Mouse (Mus musculus) urinary bladder, postnatal 4 days (tissue): ENCODE measurements around the gene Afap1l2.

Experiments
- DNase-seq, 2 experiments: peaks; one replicate each; pipeline ENCODE4 v3.0.0; 2021 to 2022; ENCODE audit warnings: low spot score in 2 of 2

Afap1l2 gene

DNA sequence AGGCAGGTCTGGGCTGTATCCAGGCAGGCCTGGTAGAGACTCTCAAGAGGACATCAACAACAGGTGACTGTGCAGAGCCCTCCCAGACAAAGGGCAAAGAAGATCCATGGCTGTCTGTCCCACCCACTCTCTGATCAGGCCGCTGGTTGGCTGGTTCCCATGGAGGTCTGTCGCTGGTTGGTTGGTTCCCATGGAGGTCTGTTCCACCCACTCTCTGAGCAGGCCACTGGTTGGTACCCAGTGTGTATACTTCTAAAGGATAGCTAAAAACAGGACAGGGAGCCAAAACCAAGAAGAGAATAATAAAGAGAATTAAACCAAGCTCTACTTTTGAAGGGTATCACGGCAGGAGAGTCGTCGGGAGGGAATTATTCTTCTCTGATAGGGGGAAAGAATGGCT, 31.5 kb downstream of the Afap1l2 start:
- no peak for DNase-seq

DNA sequence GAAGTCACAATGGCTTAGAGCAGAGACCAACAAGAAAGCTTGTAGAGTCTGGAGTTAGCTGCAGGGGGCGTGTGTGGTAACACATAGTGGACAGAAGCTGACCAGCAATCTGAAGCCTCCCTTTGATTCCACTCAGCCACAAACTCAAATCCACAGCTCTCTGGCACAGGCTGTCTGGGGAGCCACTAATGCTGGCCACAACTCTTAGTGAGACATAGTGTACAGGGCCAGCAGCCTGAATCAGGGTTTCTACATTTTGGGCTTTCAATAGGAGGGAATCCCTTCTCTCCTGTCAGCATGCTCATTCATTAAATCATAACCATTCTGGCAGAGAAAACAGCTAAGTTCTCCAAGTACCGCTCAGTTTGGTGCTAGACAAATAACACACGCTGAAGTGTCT, 32.5 kb downstream of the Afap1l2 start:
- no peak for DNase-seq

DNA sequence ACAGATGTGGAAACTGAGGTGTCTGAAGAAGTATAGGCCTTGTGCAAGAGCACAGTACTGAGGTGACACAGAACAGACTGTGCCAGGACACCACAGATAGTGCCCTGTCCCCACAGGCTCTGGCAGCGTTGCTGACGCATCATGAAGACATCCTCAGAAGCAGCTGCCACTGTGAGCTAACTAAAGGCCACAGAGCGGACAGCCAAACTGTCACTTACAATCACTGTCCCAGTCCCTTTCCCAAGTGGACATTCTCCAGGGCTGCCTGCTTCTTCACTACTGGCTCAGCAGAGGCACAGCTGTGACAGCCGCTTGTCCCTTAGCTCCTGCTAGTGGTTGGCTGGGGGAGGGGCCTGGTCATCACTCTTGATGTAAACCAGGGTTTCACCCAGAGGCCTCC, 33.9 kb downstream of the Afap1l2 start:
- no peak for DNase-seq

DNA sequence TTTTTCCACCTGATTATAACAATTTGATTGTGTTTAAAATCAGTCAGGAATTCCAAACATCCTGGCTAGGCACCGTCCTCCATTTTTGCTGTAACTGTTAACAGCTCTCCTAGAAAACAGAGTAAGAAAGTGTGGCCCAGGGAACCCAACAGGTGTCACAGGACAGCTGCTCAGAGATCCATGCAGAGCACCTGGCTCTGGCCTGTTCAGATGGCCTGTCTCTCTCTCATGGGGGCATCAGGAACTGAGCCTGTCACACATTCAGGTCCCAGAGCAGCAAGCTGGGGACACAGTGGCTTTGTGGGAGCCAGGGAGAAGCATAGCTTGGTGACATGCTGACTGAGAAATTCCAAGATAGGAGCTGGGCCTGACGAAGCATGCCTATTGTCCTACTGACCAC, 35.3 kb downstream of the Afap1l2 start:
- no peak for DNase-seq

DNA sequence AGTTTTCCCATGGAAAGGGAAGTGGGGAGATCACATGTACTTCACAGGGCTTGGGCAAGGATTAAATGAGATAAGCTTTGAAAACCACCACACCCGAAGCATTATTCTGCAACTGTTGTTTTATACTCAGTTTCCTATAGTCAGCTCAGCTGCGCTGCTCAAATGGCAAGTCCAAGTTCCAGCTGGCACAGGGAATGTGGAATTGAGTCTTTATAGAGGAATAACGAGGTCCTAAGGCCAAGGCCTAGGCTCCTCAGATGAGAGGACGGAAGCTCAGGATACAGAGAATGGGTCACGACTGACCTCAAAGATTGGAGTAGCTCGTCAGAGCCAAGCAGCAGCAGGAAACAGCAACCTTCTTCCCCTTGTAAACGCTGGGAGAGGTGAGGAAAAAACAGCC, 36.7 kb downstream of the Afap1l2 start:
- DNase-seq: no peak

DNA sequence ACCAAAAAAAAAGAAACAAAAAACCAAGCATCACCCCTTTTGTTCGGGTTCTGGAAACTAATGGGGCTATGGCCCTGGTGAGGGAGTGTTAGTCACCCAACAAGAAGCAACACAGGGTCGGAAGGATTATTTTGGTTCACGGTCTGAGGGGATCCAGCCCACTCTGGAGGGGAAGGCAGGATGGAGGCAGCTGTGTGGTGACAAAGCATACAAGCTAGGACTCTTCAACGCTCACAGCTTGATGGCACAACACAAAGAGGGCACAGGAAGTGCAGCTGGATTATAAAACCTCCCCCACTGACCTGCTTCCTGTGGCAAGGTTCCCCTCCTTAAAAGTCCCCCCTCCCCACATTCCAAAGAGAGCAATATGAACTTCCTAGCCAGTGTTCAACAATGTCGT, 44.2 kb downstream of the Afap1l2 start:
- no peak for DNase-seq

DNA sequence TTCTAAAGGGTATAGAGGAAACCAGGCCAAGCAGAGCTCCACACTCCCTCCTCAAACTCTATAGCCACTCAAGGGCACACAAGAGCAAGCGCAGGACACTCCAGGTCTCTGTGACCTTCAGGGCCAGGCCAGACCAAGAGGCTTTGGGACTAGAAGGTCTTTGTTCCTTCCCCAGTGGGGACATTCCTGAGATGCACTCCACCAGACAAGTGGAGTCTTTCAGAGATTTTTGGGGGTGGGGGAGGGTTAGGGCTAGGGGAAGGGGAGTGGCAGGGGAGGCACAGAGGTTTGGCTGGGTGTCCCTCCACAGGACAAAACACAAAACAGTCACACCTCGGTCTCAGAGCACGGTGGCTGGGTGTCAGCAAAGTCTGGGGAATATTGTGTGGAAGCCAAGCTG, 48.4 kb downstream of the Afap1l2 start:
- DNase-seq: no peak

DNA sequence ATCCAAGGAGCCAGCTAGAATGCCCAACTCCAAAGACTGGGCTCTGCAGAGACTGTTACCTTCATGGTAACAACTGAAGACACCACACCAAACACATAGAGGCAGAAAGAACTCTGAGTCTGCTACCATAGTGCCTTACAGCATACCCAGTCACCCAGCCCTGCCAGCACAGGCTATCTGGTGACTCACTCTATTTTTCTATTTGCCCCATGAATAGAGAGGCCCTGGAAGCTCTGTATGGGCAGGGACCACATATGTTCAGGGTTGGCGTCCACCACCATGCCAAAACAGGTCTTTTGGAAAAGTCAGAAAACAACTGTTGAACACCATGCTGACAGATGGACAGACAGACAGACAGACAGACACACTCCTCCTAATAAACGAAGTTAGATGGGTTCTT, 49.0 kb downstream of the Afap1l2 start:
- no peak for DNase-seq

DNA sequence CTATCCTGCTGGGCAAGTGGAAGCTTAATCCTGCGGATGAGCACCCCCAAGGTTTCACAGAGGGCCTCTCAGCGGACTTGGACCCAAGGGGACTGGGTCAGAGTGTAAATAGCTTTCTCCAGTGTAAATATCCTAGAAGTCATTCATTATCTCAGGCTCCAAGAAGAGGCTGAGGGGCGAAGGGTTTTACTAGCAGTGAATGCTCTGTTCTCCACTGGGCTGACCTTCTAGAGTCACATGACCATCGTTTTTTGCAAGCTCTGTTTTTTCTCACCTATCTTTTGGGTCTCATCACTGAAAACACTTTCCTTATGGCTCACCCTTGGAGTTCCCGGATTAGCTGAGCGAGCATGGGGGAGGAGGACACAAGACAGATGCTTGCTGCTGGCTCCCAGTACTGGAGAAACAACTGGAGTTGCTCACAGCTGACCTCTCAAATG, 49.4 kb downstream of the Afap1l2 start:
- DNase-seq: peak in 1 of 2 experiments; percentile 43

DNA sequence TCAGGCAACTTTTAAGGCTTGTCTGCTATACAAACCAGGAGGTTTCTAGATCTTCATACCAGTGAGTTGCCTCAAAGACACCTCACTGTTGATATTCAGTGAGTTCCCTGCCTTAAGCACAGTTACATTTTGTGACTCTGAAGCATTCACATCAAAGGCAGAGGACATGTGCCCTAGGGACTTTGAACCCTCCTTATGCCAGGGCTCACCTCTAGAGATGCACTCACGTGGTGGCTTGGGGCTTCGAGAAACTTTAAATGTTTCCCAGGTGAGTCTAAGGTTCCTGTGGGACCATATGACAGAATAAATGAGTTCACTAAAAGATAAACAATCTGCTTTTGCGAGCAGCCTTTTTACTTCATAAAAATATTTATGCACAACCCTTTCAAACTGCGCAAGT, 50.0 kb downstream of the Afap1l2 start:
- no peak for DNase-seq

DNA sequence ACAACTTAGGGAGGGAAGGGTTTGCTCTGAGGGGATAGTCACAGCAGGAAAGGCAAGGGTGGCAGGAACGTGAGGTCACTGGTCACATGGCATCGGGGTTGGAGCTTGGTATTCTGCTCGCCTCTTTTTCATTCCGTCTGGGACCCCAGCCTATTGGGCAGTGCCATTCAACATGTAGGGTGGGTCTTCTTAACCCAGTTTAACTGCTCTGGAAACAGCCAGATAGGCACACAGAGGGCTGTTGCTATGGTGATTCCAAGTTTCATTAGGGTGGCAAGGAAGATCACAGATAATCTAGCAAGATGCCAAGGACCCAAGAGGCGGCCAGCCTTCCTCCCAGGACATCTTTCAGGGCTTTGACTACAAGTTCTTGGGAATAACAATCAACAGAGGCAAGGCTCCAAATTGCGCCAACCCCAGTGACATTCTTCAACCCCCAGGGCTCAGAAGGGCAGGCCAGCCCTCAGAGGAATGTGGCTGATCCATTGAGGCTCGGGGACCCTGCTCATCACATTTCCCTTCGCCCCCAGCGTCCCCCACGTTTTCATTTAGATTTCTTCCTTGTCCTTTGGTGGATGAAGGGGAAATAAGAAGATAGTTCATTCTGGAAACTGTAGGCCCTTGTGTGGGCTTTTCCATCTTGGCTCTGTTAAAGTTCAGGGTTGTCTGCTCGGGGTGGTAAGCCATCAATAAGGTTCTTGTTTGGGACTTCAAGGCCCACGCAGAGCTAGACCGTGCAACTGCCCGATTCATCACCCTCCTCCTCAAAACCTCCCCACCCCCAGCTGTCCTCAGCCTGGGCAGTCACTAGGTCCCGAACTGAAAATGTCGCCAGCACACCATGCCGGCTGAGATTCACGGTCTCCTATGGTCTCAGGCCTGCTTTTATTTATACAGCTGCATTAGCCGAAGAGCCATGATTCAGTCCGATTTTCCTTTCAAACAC, 52.2 kb downstream of the Afap1l2 start:
- no peak for DNase-seq

DNA sequence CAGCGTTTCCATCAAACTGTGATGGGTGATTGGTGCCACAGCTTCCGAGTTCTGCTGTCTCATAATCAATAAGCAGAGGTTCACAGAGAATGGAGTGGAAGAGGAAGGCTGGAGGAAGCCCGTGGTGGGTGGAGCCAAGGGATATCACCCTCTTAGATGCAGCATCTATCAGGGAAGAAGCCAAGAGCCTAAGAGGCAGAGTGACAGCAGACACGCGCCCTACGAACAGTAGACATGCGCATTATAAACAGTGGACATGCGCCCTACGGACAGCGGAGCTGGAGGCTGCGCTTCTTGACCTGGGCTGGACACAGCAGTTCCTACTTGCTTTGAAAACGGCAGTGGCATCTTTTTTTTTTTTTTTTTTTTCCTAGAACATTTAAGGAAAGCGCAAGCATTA, 53.2 kb downstream of the Afap1l2 start:
- no peak for DNase-seq

DNA sequence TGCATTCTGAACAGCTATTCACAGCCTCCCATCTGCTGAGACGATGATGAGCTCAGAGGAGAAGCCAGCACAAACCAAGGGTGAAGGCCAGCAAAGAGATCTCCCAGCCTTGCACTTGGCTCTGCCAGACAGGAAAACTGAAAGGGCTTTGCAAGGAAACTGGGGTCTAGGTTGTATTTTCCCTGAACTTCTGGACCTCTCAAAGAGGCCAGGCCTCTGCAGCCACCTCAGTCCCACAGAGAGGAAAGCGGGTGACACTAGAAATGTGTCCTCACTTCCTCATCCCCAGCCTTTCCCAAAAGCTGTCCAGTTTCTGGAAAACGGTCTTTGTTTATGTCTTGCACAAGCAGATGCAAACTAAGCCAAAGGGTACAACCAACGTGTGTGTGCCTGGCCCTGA, 54.2 kb downstream of the Afap1l2 start:
- DNase-seq: peak in 1 of 2 experiments; percentile 31

DNA sequence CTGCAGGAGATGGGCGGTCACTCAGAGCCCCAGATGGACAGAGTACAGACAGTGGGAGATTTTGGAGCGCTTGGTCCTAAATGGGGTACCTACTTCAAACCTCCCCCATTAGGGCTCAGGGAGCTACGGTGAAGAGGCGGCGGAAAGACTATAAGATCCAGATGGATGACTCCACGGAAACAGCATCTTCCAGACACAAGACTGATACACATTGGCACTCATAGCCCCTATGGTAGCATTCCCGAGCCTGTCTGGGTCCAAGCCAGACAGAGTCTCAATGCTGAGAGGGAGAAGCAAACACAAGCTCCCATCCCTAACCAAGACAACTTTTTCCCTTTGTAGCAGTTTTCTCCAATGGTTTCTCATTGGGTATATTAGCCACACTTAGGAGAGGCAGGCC, 57.2 kb downstream of the Afap1l2 start:
- no peak for DNase-seq

DNA sequence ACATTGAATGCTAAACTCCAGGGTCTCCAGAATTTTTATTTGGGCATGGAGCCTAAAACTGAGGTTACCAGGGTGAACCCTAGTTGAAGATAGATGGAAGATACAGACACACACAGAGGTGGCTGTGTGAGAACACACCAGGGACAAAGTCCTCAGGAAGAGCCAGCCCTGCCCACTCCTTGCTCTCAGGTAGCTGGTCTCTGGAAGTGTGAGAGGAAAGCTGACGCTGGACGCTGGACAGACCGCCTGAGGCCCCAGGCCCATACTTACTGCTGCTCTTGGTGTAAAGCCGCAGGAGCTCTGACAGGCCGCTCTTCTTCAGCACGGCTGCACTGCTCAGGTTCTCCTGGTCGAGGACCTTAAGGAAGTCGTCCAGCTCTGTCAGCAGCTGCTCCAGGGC, 58.2 kb downstream of the Afap1l2 start:
- DNase-seq: no peak

DNA sequence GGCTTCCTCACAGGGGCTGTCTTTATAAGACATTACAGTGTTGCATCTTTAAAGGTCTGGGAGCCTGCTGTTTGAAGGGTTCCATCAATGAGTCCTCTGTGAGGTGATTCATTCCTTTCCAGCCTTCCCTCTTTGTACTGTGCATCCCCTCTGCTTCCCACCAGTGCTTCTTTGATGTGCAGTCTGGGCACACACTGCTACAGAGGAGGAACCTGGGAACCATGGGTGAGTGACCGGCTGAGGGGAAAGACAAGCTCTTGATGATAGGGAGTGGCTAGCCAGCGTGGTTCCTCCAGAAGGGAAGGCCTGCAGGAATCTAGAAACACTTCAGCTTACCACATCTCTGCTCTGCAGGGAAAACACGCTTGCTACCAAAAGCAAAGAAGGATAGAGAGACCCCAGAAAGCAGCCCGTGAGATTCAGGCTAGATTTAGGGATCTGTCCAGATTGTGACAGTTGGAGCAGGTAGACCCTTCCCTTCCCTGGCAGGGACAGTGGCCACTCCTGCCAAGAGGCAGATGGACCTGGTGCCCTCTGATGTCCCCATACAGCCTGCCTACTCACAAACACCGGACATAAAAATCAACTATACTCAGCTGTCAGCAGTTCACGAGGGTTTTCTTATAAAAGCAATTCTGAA, 59.9 kb downstream of the Afap1l2 start:
- DNase-seq: no peak

DNA sequence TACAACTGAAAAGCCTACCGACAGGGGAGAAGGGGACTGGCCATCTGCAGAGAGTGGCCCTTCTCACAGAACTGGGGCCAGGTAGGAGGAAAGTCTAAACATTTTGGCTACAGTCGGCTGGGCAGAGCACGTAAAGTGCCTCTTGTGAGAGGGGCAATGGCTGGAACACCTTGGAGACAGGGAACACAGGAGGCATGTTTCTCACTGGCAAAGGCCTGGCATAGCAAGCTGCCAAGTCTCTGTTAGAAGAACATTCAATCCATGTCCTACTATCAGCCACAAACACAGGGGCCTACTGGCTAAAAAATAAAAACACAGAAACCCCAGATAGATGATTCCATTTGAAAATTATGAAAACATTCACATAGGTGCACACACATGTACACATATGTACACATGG, 61.3 kb downstream of the Afap1l2 start:
- DNase-seq: no peak

DNA sequence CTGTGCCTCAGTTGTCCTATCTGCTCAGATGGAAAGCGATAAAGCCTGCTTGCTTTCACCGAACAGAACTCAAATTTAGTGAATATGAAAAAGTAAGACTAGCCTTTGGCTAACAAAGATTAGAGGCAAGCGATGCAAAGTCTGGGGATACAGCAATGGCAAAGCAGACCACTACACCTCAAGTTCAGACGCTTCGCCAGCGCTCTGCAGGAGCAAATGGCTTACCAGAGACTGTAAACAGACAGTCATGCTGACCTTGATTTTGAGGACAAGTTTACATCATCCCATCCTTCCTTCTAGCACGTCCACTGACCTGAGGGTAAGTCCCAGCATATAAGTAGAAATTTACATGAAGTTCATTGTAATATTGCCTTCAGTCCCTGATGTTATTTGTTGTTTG, 61.8 kb downstream of the Afap1l2 start:
- no peak for DNase-seq

DNA sequence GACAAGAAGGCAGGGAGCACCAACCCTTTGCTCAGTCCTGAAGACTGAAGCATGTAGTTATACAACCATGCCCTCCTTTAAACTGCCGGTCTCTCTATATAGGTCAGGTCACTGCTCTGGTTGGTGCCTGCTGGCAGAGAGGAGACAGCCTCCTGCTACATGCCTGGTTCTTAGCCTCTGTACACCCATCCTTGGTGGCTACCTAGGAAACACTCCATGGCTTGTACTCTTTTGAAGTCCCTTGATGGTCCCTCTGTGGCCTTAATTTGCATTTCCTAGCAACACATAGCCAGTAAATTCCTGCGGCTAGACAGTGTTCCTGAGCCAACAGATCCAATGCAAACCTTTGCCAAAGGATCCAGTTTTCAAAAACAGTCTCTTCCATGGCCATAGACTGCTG, 62.4 kb downstream of the Afap1l2 start:
- no peak for DNase-seq

DNA sequence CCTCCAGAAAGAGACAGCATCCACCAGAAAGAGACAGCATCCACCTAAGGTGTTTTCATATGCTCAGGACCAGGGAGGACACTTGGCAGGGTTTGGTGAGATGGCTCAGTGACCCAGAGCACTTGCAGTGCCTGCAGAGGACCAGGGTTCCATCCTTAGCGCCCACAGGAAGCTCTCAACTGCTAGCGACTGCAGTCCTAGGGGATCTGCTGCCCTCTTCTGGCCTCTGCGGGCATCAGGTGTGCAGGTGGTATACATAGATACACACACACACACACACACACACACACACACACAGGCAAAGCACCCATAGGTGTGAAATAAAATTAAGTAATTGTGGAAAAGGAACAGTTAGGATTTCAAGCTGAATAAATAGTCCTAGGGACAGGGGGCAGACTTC, 63.2 kb downstream of the Afap1l2 start:
- DNase-seq: no peak

DNA sequence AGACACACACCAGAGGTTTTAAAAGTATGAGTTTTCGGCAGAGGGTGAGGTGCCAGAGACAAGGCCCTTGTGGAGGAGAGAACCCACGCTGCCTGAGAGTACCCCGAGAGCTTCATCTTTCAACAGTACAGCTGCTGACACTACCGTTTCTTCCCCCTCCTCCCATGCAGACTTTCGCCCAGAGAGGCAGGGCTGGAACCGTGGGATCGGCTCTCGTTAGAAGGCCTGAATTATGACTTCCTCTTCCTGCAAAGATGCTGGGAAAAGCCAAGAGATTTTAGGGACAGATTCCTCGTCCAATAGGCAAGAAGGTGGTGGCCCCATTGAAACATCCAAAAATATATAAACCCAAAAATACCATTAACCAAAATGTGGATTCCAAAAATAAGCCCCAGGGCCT, 63.8 kb downstream of the Afap1l2 start:
- no peak for DNase-seq

DNA sequence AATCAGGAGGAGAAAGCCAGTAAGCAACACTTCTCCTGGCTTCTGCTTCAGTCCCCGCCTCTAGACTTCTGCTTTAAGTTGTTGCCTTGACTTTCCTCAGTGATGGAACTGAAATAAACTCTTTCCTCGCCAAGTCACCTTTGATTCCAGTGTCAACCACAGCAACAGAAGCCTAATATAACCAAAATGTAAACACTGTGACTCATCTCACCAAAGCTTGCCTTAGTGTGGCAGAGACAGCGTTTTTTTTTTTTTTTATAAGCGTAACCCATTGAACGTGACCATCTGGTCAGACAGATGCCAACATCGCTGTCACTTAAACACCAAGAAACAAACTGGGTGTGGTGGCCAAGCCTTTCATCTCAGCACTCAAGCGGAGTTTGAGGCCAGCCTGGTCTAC, 65.8 kb downstream of the Afap1l2 start:
- DNase-seq: no peak

DNA sequence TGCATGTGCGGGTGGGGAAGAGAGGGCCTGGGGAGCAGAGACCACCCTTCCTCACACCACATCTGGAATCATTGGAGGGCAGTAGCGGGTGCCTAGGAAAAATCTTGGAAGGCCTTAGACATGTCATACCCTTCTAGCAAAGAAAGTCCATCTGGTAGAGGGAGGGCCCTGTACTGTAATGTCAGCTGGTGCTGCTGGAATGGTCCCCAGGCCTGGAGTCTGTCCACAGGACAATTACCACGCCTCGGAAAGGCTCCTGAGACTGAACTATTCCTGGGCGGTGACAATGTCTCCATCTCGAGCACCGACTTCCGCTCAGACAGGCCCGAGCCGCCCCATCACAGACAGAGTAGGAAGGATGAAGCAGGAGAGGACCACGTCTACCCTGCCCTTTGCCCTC, 67.5 kb downstream of the Afap1l2 start:
- DNase-seq: no peak
